8 mouse cellular contexts compared by ENCODE assay signal in the genomic region with DNA sequence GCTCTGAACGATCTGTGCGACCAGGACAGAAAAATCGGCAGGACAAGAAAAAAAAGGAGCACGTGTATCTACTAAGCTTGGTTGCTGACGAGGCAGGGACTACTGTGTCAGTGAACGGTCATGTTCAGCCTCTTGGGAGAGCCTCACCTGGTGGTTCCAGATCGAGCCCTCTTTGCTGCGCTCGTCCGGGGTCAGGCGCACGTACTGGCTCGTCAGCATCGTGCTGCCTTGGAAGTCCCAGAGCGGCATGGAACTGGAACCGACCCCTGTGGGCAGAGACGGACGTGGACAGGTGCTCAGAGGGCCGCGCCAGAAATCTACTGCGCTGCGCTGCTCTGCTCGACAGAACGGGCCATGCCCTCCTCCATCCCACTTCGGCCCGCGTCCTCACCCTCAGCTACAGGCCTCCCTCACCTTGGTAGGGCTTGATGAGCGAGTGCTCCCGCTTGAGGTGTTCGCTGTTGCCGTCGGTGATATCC. TPM values are rescaled to one million over a fixed set of nuclear protein-coding genes. Genes with fewer than 3 reads are reported as not detected.
DNase-seq lines count a peak whose midpoint lies in the region; ATAC-seq and TF ChIP-seq lines count a peak whose summit lies in the region.

No protein-coding gene starts in this region.

- peak overlapping the region; percentile 86 for H3K4me2 ChIP-seq in embryonic facial prominence, embryonic 12.5 days (replicated peaks)
- H3K4me2 ChIP-seq in hindbrain, postnatal 0 days (ENCODE audit: low read depth, low read length): peak overlapping the region; percentile 94
- H3K4me2 ChIP-seq in midbrain, embryonic 11.5 days: peak overlapping the region; percentile 87

- peak overlapping the region; percentile 91 for H3K9ac ChIP-seq in embryonic facial prominence, embryonic 12.5 days
- H3K9ac ChIP-seq in hindbrain, postnatal 0 days (replicated peaks; ENCODE audit: low read length): peak overlapping the region; percentile 94
- H3K9ac ChIP-seq in midbrain, embryonic 11.5 days (ENCODE audit: low read length): peak overlapping the region; percentile 73

- no peaks in the 10 kb centered on the region for H3K9me3 ChIP-seq in G1E (replicated peaks)
- no peaks in the 10 kb centered on the region for H3K9me3 ChIP-seq in embryonic facial prominence, embryonic 12.5 days
- no peaks in the 10 kb centered on the region for H3K9me3 ChIP-seq in hindbrain, postnatal 0 days (ENCODE audit: low read length)
- H3K9me3 ChIP-seq in midbrain, embryonic 11.5 days (ENCODE audit: control insufficient read depth, low read length): no peaks in the 10 kb centered on the region

- peak overlapping the region; percentile 100 for H3K4me3 ChIP-seq in G1E (ENCODE audit: low read depth, low read length)
- peak overlapping the region; percentile 97 for H3K4me3 ChIP-seq in embryonic facial prominence, embryonic 12.5 days
- H3K4me3 ChIP-seq in hindbrain, postnatal 0 days (ENCODE audit: low read length): peak overlapping the region; percentile 95
- peak overlapping the region; percentile 98 for H3K4me3 ChIP-seq in midbrain, embryonic 11.5 days (ENCODE audit: low read depth, low read length)

- no peak for ATAC-seq in G1E (ENCODE audit: extremely low read depth, insufficient number of reproducible peaks, low FRiP score, poor library complexity, severe bottlenecking)
- peak; percentile 29; the same call in 1 of the 2 replicates for ATAC-seq in embryonic facial prominence, embryonic 12.5 days (ENCODE audit: insufficient number of reproducible peaks, insufficient read depth, low FRiP score, low TSS enrichment)
- ATAC-seq in hindbrain, postnatal 0 days: peak; percentile 36
- peak; percentile 64 for ATAC-seq in midbrain, embryonic 11.5 days (ENCODE audit: low FRiP score)

- peak overlapping the region; percentile 91 for H3K27ac ChIP-seq in embryonic facial prominence, embryonic 12.5 days
- peak overlapping the region; percentile 87 for H3K27ac ChIP-seq in hindbrain, postnatal 0 days
- H3K27ac ChIP-seq in midbrain, embryonic 11.5 days (ENCODE audit: low read depth, low read length): peak overlapping the region; percentile 96

- DNase-seq in kidney, adult 9 months: peak; percentile 29
- no peak for DNase-seq in kidney, adult 18-20 months
- DNase-seq in G1E (ENCODE audit: low spot score): no peak
- peak; percentile 7 for DNase-seq in hindbrain, postnatal 0 days (ENCODE audit: low spot score)
- no peak for DNase-seq in midbrain, embryonic 11.5 days (ENCODE audit: low spot score, missing footprints)
- no peak for DNase-seq in left cerebral cortex, adult 9 months (ENCODE audit: low spot score in 2 of 2)
- no peak for DNase-seq in cerebellum, postnatal 36 days

- WGBS in embryonic facial prominence, embryonic 12.5 days: under 1% methylated on average over 32 of the region's 32 CpGs
- WGBS in hindbrain, postnatal 0 days: under 1% methylated on average over 32 of the region's 32 CpGs
- 2% methylated on average over 32 of the region's 32 CpGs for WGBS in midbrain, embryonic 11.5 days

- no peaks in the 10 kb centered on the region; the same call in 1 of the 2 replicates for H3K27me3 ChIP-seq in G1E (ENCODE audit: insufficient read depth, low read length)
- no peaks in the 10 kb centered on the region for H3K27me3 ChIP-seq in embryonic facial prominence, embryonic 12.5 days
- no peaks in the 10 kb centered on the region for H3K27me3 ChIP-seq in hindbrain, postnatal 0 days (ENCODE audit: insufficient read depth, low read length)
- no peaks in the 10 kb centered on the region for H3K27me3 ChIP-seq in midbrain, embryonic 11.5 days (ENCODE audit: control insufficient read depth, insufficient read depth, low read length)

- peaks cover 44% of the 10 kb centered on the region for H3K36me3 ChIP-seq in G1E (replicated peaks)
- peaks cover 25% of the 10 kb centered on the region for H3K36me3 ChIP-seq in embryonic facial prominence, embryonic 12.5 days
- peaks cover 13% of the 10 kb centered on the region; the same call in 1 of the 2 replicates for H3K36me3 ChIP-seq in hindbrain, postnatal 0 days (ENCODE audit: insufficient read depth, low read length)
- no peaks in the 10 kb centered on the region; the same call in 1 of the 2 replicates for H3K36me3 ChIP-seq in midbrain, embryonic 11.5 days (ENCODE audit: control insufficient read depth, insufficient read depth, low read length)

- peaks cover 48% of the 10 kb centered on the region for H3K4me1 ChIP-seq in G1E (ENCODE audit: insufficient read depth, low read depth, low read length)
- H3K4me1 ChIP-seq in embryonic facial prominence, embryonic 12.5 days: peaks cover 13% of the 10 kb centered on the region
- H3K4me1 ChIP-seq in hindbrain, postnatal 0 days (ENCODE audit: insufficient read depth, low read length): peaks cover 14% of the 10 kb centered on the region
- H3K4me1 ChIP-seq in midbrain, embryonic 11.5 days (ENCODE audit: control insufficient read depth, insufficient read depth, low read length): peaks cover 12% of the 10 kb centered on the region

- TF ChIP-seq CTCF in G1E (IDR thresholded peaks at IDR 0.05; ENCODE audit: low read depth, low read length): no peak
- TF ChIP-seq CTCF in hindbrain, postnatal 0 days (IDR thresholded peaks at IDR 0.05; ENCODE audit: low read depth): no peak

RNA-seq across cellular contexts. Expression of a gene that starts 0.6 kb away (rescaled TPM):
- 68.4 and 77.7 TPM in 2 replicates for total RNA-seq in G1E (2014; fragmentation: Nextera tagmentation)
- total RNA-seq in G1E (2017): 76.9 and 91.1 TPM in 2 replicates
- polyA plus RNA-seq in G1E (2012): 41.1 and 124 TPM in 2 replicates
- polyA plus RNA-seq in embryonic facial prominence, embryonic 12.5 days (2016; fragmentation: Nextera tagmentation; extraction: Ambion mirVana): 98.3 and 100 TPM in 2 replicates
- 60.7 and 72.2 TPM in 2 replicates for total RNA-seq in hindbrain, postnatal 0 days (2014; rRNA removed)
- polyA plus RNA-seq in hindbrain, postnatal 0 days (2015; fragmentation: Nextera tagmentation; extraction: Ambion mirVana): 36.4 and 37.0 TPM in 2 replicates
- polyA plus RNA-seq in midbrain, embryonic 11.5 days (2014; fragmentation: Nextera tagmentation; extraction: Ambion mirVana): 75.3 and 82.5 TPM in 2 replicates

RNA-seq across cellular contexts. Expression of a gene that starts 7.5 kb away (rescaled TPM):
- total RNA-seq in G1E (2014; fragmentation: Nextera tagmentation) (2.2 and 6.4 TPM in 2 replicates), G1E (2017) (10.0 and 10.1 TPM in 2 replicates)
- polyA plus RNA-seq in G1E (2012): 6.0 and 6.6 TPM in 2 replicates
- 0.61 and 1.2 TPM in 2 replicates for polyA plus RNA-seq in embryonic facial prominence, embryonic 12.5 days (2016; fragmentation: Nextera tagmentation; extraction: Ambion mirVana)
- 0.36 and 0.78 TPM in 2 replicates for total RNA-seq in hindbrain, postnatal 0 days (2014; rRNA removed)
- polyA plus RNA-seq in hindbrain, postnatal 0 days (2015; fragmentation: Nextera tagmentation; extraction: Ambion mirVana): 0.69 and 0.76 TPM in 2 replicates
- 0.37 and 0.72 TPM in 2 replicates for polyA plus RNA-seq in midbrain, embryonic 11.5 days (2014; fragmentation: Nextera tagmentation; extraction: Ambion mirVana)

RNA-seq across cellular contexts. Expression of a gene that starts 32.4 kb away (rescaled TPM):
- total RNA-seq in G1E (2014; fragmentation: Nextera tagmentation): 0.87 and 33.8 TPM in 2 replicates
- 8.3 and 10.8 TPM in 2 replicates for total RNA-seq in G1E (2017)
- polyA plus RNA-seq in G1E (2012): 3.8 and 4.7 TPM in 2 replicates
- polyA plus RNA-seq in embryonic facial prominence, embryonic 12.5 days (2016; fragmentation: Nextera tagmentation; extraction: Ambion mirVana): 32.2 and 37.6 TPM in 2 replicates
- 16.3 and 16.8 TPM in 2 replicates for total RNA-seq in hindbrain, postnatal 0 days (2014; rRNA removed)
- 11.2 and 11.7 TPM in 2 replicates for polyA plus RNA-seq in hindbrain, postnatal 0 days (2015; fragmentation: Nextera tagmentation; extraction: Ambion mirVana)
- polyA plus RNA-seq in midbrain, embryonic 11.5 days (2014; fragmentation: Nextera tagmentation; extraction: Ambion mirVana): 26.9 and 30.6 TPM in 2 replicates

RNA-seq across cellular contexts. Expression of a gene that starts 36.0 kb away (rescaled TPM):
- total RNA-seq in G1E (2014; fragmentation: Nextera tagmentation) (not detected in 2 replicates), G1E (2017) (0.06 and 0.93 TPM in 2 replicates)
- not detected in 2 replicates for polyA plus RNA-seq in G1E (2012)
- polyA plus RNA-seq in embryonic facial prominence, embryonic 12.5 days (2016; fragmentation: Nextera tagmentation; extraction: Ambion mirVana): not detected in 2 replicates
- not detected in 2 replicates for total RNA-seq in hindbrain, postnatal 0 days (2014; rRNA removed)
- not detected in 2 replicates for polyA plus RNA-seq in hindbrain, postnatal 0 days (2015; fragmentation: Nextera tagmentation; extraction: Ambion mirVana)
- polyA plus RNA-seq in midbrain, embryonic 11.5 days (2014; fragmentation: Nextera tagmentation; extraction: Ambion mirVana): not detected in 2 replicates

RNA-seq across cellular contexts. Expression of a gene that starts 40.3 kb away (rescaled TPM):
- total RNA-seq in G1E (2014; fragmentation: Nextera tagmentation): 35.2 and 67.7 TPM in 2 replicates
- total RNA-seq in G1E (2017): 70.2 and 104 TPM in 2 replicates
- 136 and 138 TPM in 2 replicates for polyA plus RNA-seq in G1E (2012)
- 108 and 118 TPM in 2 replicates for polyA plus RNA-seq in embryonic facial prominence, embryonic 12.5 days (2016; fragmentation: Nextera tagmentation; extraction: Ambion mirVana)
- 65.3 and 78.8 TPM in 2 replicates for total RNA-seq in hindbrain, postnatal 0 days (2014; rRNA removed)
- 84.7 and 89.4 TPM in 2 replicates for polyA plus RNA-seq in hindbrain, postnatal 0 days (2015; fragmentation: Nextera tagmentation; extraction: Ambion mirVana)
- 87.9 and 88.0 TPM in 2 replicates for polyA plus RNA-seq in midbrain, embryonic 11.5 days (2014; fragmentation: Nextera tagmentation; extraction: Ambion mirVana)

Comparison
In these comparisons a context has a peak if more than half of its experiments do, and no peak if none do; other contexts are left out.
1. DNase-seq: peak in kidney, adult 9 months (single experiment) and hindbrain, postnatal 0 days (single experiment); none in kidney, adult 18-20 months (single experiment), G1E (single experiment), midbrain, embryonic 11.5 days (single experiment), left cerebral cortex, adult 9 months (0 of 2) and cerebellum, postnatal 36 days (0 of 2).
2. Peak in every context shown above with its lines, with median percentiles within 50 percentile points of each other: H3K4me3 ChIP-seq, H3K27ac ChIP-seq, H3K4me2 ChIP-seq and H3K9ac ChIP-seq.